ENCODE assay signal across 9 mouse cellular contexts in genomic region chr4:100800730-100801442, GRCm38 (mm10). TPM values are rescaled to one million over a fixed set of nuclear protein-coding genes. Genes with fewer than 3 reads are reported as not detected.
DNase-seq lines count a peak whose midpoint lies in the region; ATAC-seq and TF ChIP-seq lines count a peak whose summit lies in the region.
"Had no signal": no experiment of that assay in that cellular context is flagged by ENCODE, and none has a peak within 500 bp of the region (broad histone marks: within the 10 kb centered on the region; RNA-seq: fewer than 3 reads in every experiment).

No protein-coding gene starts in this region.

- H3K27me3 ChIP-seq in hindbrain, embryonic 14.5 days (ENCODE audit: control insufficient read depth, insufficient read depth, low read length) = no peaks in the 10 kb centered on the region
- no peaks in the 10 kb centered on the region for H3K27me3 ChIP-seq in hindbrain, embryonic 12.5 days
- H3K27me3 ChIP-seq in lung, embryonic 14.5 days (ENCODE audit: insufficient read depth, low read length) = no peaks in the 10 kb centered on the region

- no peaks in the 10 kb centered on the region for H3K9me3 ChIP-seq in hindbrain, embryonic 14.5 days (ENCODE audit: control insufficient read depth, low read length)
- no peaks in the 10 kb centered on the region for H3K9me3 ChIP-seq in hindbrain, embryonic 12.5 days (replicated peaks)
- no peaks in the 10 kb centered on the region for H3K9me3 ChIP-seq in lung, embryonic 14.5 days (ENCODE audit: low read depth, low read length)

- H3K4me3 ChIP-seq in hindbrain, embryonic 14.5 days (replicated peaks; ENCODE audit: low read length) = no peak overlapping the region
- H3K4me3 ChIP-seq in hindbrain, embryonic 12.5 days = no peak overlapping the region
- no peak overlapping the region for H3K4me3 ChIP-seq in lung, embryonic 14.5 days (ENCODE audit: low read depth, low read length)

- no peak overlapping the region for H3K9ac ChIP-seq in hindbrain, embryonic 14.5 days
- H3K9ac ChIP-seq in hindbrain, embryonic 12.5 days = no peak overlapping the region
- no peak overlapping the region for H3K9ac ChIP-seq in lung, embryonic 14.5 days

- H3K4me2 ChIP-seq in hindbrain, embryonic 14.5 days (replicated peaks) = no peak overlapping the region
- no peak overlapping the region for H3K4me2 ChIP-seq in hindbrain, embryonic 12.5 days (replicated peaks)
- peak overlapping the region; percentile 21 for H3K4me2 ChIP-seq in lung, embryonic 14.5 days
- H3K4me2 ChIP-seq: liver, embryonic 11.5 days had no signal

- DNase-seq in hindbrain, embryonic 14.5 days (ENCODE audit: low spot score) = no peak
- peak; percentile 27 for DNase-seq in adipocyte (ENCODE audit: low spot score)
- peak; percentile 44 for DNase-seq in adrenal gland, postnatal 25 days
- peak; percentile 82 for DNase-seq in lung, embryonic 14.5 days
- DNase-seq in gastrocnemius, postnatal 10 days = no peak
- no peak for DNase-seq in left cerebral cortex, adult 11 months (ENCODE audit: low spot score)
- DNase-seq: spleen, adult 18-20 months had no signal

- no peak for TF ChIP-seq CTCF in lung, embryonic 14.5 days (IDR thresholded peaks at IDR 0.05; ENCODE audit: low read depth)

- peak overlapping the region; percentile 17; the same call in 1 of the 2 replicates for H3K27ac ChIP-seq in hindbrain, embryonic 14.5 days
- H3K27ac ChIP-seq in hindbrain, embryonic 12.5 days = no peak overlapping the region
- peak overlapping the region; percentile 87 for H3K27ac ChIP-seq in lung, embryonic 14.5 days (ENCODE audit: low read depth)

- 83% methylated on average over 14 of the region's 14 CpGs for WGBS in hindbrain, embryonic 14.5 days
- 89% methylated on average over 14 of the region's 14 CpGs for WGBS in hindbrain, embryonic 12.5 days
- 70% methylated on average over 14 of the region's 14 CpGs for WGBS in lung, embryonic 14.5 days

- peaks cover 14% of the 10 kb centered on the region for H3K4me1 ChIP-seq in hindbrain, embryonic 14.5 days (replicated peaks; ENCODE audit: control insufficient read depth, insufficient read depth, low read length)
- peaks cover 25% of the 10 kb centered on the region for H3K4me1 ChIP-seq in hindbrain, embryonic 12.5 days
- H3K4me1 ChIP-seq in lung, embryonic 14.5 days (ENCODE audit: insufficient read depth) = peaks cover 26% of the 10 kb centered on the region

- no peak for ATAC-seq in hindbrain, embryonic 14.5 days (ENCODE audit: low FRiP score)
- no peak for ATAC-seq in hindbrain, embryonic 12.5 days (ENCODE audit: low FRiP score)
- ATAC-seq in lung, embryonic 14.5 days (ENCODE audit: insufficient read depth) = peak; percentile 88

- no peaks in the 10 kb centered on the region for H3K36me3 ChIP-seq in hindbrain, embryonic 14.5 days (replicated peaks; ENCODE audit: control insufficient read depth, insufficient read depth)
- no peaks in the 10 kb centered on the region for H3K36me3 ChIP-seq in hindbrain, embryonic 12.5 days
- H3K36me3 ChIP-seq in lung, embryonic 14.5 days (ENCODE audit: insufficient read depth) = no peaks in the 10 kb centered on the region

RNA-seq across cellular contexts. Expression of gene Cachd1, which starts 24.4 kb away (rescaled TPM):
- polyA plus RNA-seq in hindbrain, embryonic 14.5 days (2014; fragmentation: Nextera tagmentation; extraction: Ambion mirVana) = 21.6 and 28.5 TPM in 2 replicates
- 34.7 and 35.5 TPM in 2 replicates for polyA plus RNA-seq in hindbrain, embryonic 12.5 days (2016; fragmentation: Nextera tagmentation; extraction: Ambion mirVana)
- total RNA-seq in adrenal gland, postnatal 25 days (2021) = 8.7 and 16.2 TPM in 2 replicates
- polyA plus RNA-seq in lung, embryonic 14.5 days (2014; fragmentation: Nextera tagmentation; extraction: Ambion mirVana) = 26.9 and 27.9 TPM in 2 replicates
- 1 to 10 TPM; 7.4 to 7.7 TPM for total RNA-seq in gastrocnemius, postnatal 10 days (2021)

Comparison
In these comparisons a context has a peak if more than half of its experiments do, and no peak if none do; other contexts are left out.
1. DNase-seq: peak in adipocyte (single experiment), adrenal gland, postnatal 25 days (single experiment) and lung, embryonic 14.5 days (single experiment); none in hindbrain, embryonic 14.5 days (single experiment), gastrocnemius, postnatal 10 days (single experiment) and left cerebral cortex, adult 11 months (single experiment).